Mouse (Mus musculus): ENCODE data around the gene Faiml. TPM values are rescaled to one million over a fixed set of nuclear protein-coding genes. Genes with fewer than 3 reads are reported as not detected.

The Faiml gene
- polyA plus RNA-seq, 1 experiment from 2014 or later = 0.18 TPM

DNA sequence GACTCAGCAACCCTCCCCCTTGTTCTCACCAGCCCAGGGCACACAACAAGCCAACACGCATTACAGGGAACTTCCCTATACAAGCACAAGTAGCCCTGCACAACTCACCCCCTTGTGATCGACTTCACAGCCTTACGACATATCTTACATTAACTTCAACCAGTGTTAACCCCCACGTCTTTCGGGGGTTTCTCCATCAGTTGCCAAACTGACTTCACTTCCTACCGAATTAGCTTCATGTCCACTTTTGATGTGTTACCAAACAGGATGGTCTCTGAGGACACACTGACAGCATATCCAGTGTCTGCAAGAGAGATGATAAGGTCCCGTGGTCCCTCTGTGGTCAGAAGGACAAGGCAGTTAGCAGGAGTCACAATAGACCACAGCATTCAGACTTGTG is 54.9 kb downstream of the Faiml start:
- DNase-seq (ENCODE audit: low read depth, low spot score) (no peak), ATAC-seq (no peak)
- ChIA-PET POLR2A (no interaction called here), CTCF (interaction anchor here (2.3 kb wide), 1 partner anchor 15 kb away, joined by 7 read pairs; no protein-coding TSS in a partner anchor)
- in situ Hi-C loops (cut with MboI; ENCODE audit: low pct_unique_long_range_greater_than_20kb) = no loop called here
- TF ChIP-seq CTCF (IDR thresholded peaks at IDR 0.05) = no peak
- H3K27me3 ChIP-seq = no peaks in the 10 kb centered on the region

DNA sequence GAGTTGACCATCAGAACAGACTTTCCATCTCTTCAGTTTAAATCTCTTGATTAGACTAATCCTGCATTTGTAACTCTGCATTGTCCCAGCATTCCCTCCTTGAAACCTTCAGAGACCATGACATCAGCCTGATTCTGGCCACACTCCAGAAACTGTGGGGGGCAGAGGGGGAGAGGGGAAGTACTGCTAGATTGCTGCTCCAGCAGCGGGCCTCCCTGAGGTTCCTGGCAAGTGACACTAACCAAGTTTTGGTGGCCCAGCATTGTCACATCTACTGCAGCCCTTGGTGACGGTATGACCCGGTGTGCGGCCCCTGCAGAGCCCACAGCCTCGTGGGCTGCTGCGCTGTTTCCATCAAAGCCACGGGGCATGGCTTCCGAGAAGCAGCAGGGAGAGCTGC is 56.8 kb downstream of the Faiml start:
- no peak for ATAC-seq
- in situ Hi-C loops (cut with MboI; ENCODE audit: low pct_unique_long_range_greater_than_20kb) = no loop called here
- POLR2A ChIA-PET = no interaction called here
- CTCF ChIA-PET = no interaction called here
- H3K27me3 ChIP-seq = no peaks in the 10 kb centered on the region
- TF ChIP-seq CTCF (IDR thresholded peaks at IDR 0.05) = no peak
- DNase-seq (ENCODE audit: low read depth, low spot score) = no peak

Other genes with a start within 250 kb of the Faiml start
- not detected for gene Gm1123, start 201.5 kb downstream of the Faiml start, polyA plus RNA-seq (2021)
- gene Pik3cb, start 96.6 kb downstream of the Faiml start, polyA plus RNA-seq (2021) = 24.5 TPM
- gene Cep70, start 6.1 kb upstream of the Faiml start, polyA plus RNA-seq (2021) = 9.1 TPM
- gene Esyt3, start 121.3 kb upstream of the Faiml start, polyA plus RNA-seq (2021) = 0.06 TPM
- 38.2 TPM for gene Mras, start 200.1 kb upstream of the Faiml start, polyA plus RNA-seq (2021)
- not detected for gene Nme9, start 214.2 kb upstream of the Faiml start, polyA plus RNA-seq (2021)

Data from Patski (cell line).